Mouse (Mus musculus): ENCODE results near the gene Rab5a. TPM values are rescaled to one million over a fixed set of nuclear protein-coding genes. Genes with fewer than 3 reads are reported as not detected.

The Rab5a gene
- polyA plus RNA-seq, 1 experiment from 2014 or later, result 99.1 TPM

GRCm38 (mm10) chr17:53554088-53554487, 75.1 kb downstream of the Rab5a start:
- WGBS, result 64% methylated on average over 4 of the region's 4 CpGs
- Histone ChIP-seq H3K4me2 (replicated peaks) (no peak overlapping the region), H3K4me1 (replicated peaks) (peaks cover 6% of the 10 kb centered on the region; the same call in 1 of the 2 replicates), H3K4me3 (replicated peaks) (no peak overlapping the region), H3K9me3 (no peaks in the 10 kb centered on the region), H3K27ac (no peak overlapping the region), H3K36me3 (no peaks in the 10 kb centered on the region), H3K27me3 (no peaks in the 10 kb centered on the region), H3K9ac (replicated peaks) (no peak overlapping the region)
- no peak for ATAC-seq

- Histone ChIP-seq H3K9me3 (no peaks in the 10 kb centered on the region), H3K4me3 (replicated peaks) (no peak overlapping the region), H3K4me2 (replicated peaks) (no peak overlapping the region), H3K4me1 (replicated peaks) (peaks cover 6% of the 10 kb centered on the region; the same call in 1 of the 2 replicates), H3K36me3 (no peaks in the 10 kb centered on the region), H3K27ac (no peak overlapping the region), H3K27me3 (no peaks in the 10 kb centered on the region), H3K9ac (replicated peaks) (no peak overlapping the region)
- 87% methylated on average over 3 of the region's 3 CpGs for WGBS
- no peak for ATAC-seq
Observed at GRCm38 (mm10) chr17:53554813-53555212, 75.8 kb downstream of the Rab5a start.

Other genes starting within 250 kb of the Rab5a start
- gene Efhb, start 15.9 kb upstream of the Rab5a start, polyA plus RNA-seq (2015; fragmentation: Nextera tagmentation; extraction: Ambion mirVana), result 0.94 and 1.0 TPM in 2 replicates
- gene Pp2d1, start 60.2 kb downstream of the Rab5a start, polyA plus RNA-seq (2015; fragmentation: Nextera tagmentation; extraction: Ambion mirVana), result 0.42 and 0.63 TPM in 2 replicates
- gene Kat2b, start 87.6 kb downstream of the Rab5a start, polyA plus RNA-seq (2015; fragmentation: Nextera tagmentation; extraction: Ambion mirVana), result 5.0 and 7.6 TPM in 2 replicates
- gene Sgo1, start 210.1 kb downstream of the Rab5a start, polyA plus RNA-seq (2015; fragmentation: Nextera tagmentation; extraction: Ambion mirVana), result 16.7 and 17.6 TPM in 2 replicates